Mouse (Mus musculus) liver, embryonic 16.5 days (tissue): ENCODE results near the gene Abcb6. TPM values are rescaled to one million over a fixed set of nuclear protein-coding genes. Genes with fewer than 3 reads are reported as not detected.

ENCODE experiments used
- ATAC-seq: fragments of 200-750 bp; cut with Nextera tagmentation; 2 replicates; pipeline ENCODE4 v1.8.0; 2017; ENCODE audit warnings: low read depth, mild to moderate bottlenecking, moderate number of reproducible peaks, moderate library complexity
- H3K27ac ChIP-seq: fragments of 300-500 bp; sonication (generic); 2 replicates; pipeline ENCODE4 v1.5.1; 2014; ENCODE audit warnings: mild to moderate bottlenecking, low read length
- H3K27me3 ChIP-seq: fragments of 300-500 bp; sonication (generic); 2 replicates; pipeline ENCODE4 v1.6.1; 2014; ENCODE audit warnings: low read depth, low read length, mixed read lengths; ENCODE audit not compliant: control insufficient read depth, insufficient read depth
- H3K36me3 ChIP-seq: fragments of 300-500 bp; sonication (generic); 2 replicates; pipeline ENCODE4 v1.6.1; 2014; ENCODE audit warnings: mild to moderate bottlenecking; ENCODE audit not compliant: control insufficient read depth, insufficient read depth
- H3K4me1 ChIP-seq: fragments of 300-500 bp; sonication (generic); 2 replicates; pipeline ENCODE4 v1.6.1; 2014; ENCODE audit warnings: low read depth, low read length, mixed read lengths; ENCODE audit not compliant: control insufficient read depth
- H3K4me2 ChIP-seq: fragments of 300-500 bp; sonication (generic); 2 replicates; pipeline ENCODE4 v1.6.1; 2014; ENCODE audit warnings: low read depth, low read length, mixed read lengths
- H3K4me3 ChIP-seq: fragments of 300-500 bp; sonication (generic); 2 replicates; pipeline ENCODE4 v1.5.1; 2014; ENCODE audit warnings: low read depth, mild to moderate bottlenecking, low read length
- H3K9ac ChIP-seq: fragments of 300-500 bp; sonication (generic); 2 replicates; pipeline ENCODE4 v1.6.1; 2014; ENCODE audit warnings: low read depth, low read length
- H3K9me3 ChIP-seq: fragments of 300-500 bp; sonication (generic); replicated peaks from 2 replicates; pipeline ENCODE4 v1.6.1; 2016; ENCODE audit warnings: low read length; ENCODE audit not compliant: control insufficient read depth
- WGBS: fragments of 180-500 bp; shearing (Covaris S2); extraction: QIAGEN DNeasy Blood & Tissue Kit; methylation state at CpG from one replicate; pipeline ENCODE4 v1.1.7; 2014; ENCODE audit not compliant: insufficient replicate concordance; 5-methylcytosine and 5-hydroxymethylcytosine counted together
- polyA plus RNA-seq: library from polyadenylated mRNA; unstranded; fragments of >200 nt; fragmentation: Nextera tagmentation; extraction: Ambion mirVana; gene quantifications from 2 replicates; pipeline ENCODE4 v1.2.1, GENCODE M21; 2015

Abcb6 gene
- polyA plus RNA-seq, 1 experiment from 2014 or later: 56.5 TPM

DNA sequence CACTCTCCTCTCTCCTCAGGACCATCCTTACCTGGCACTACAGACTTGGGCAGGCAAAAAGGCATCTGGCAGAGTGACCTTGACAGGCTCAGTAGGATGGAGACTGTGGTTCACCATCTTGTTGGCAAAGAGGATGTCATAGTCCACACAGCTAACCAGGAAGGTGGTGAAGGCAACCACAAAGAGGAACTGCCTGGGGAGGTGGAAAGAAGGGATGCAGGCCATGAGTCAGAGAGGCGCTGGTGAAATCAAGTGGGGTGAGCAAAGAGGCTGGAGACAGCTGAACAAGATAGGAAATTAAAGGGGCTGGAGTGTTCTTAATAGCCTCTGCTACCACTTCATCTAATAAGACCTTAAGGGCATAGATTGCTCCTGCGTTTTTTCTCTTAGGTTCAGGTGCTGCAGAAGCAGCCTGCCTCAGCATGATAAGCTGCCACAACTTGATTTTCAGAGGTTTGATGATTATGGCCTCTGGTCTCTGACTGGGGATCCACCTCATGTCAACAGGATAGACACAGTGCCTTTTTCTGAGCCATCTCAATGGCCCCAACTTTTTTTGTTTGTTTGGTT, 7.8 kb upstream of the Abcb6 start:
- WGBS: 24% methylated on average over 2 of the region's 2 CpGs
- H3K9me3 ChIP-seq: no peaks in the 10 kb centered on the region
- no peak for ATAC-seq
- peaks cover 29% of the 10 kb centered on the region for H3K4me1 ChIP-seq
- peaks cover 48% of the 10 kb centered on the region for H3K36me3 ChIP-seq
- no peak overlapping the region for H3K4me2 ChIP-seq
- peak overlapping the region; percentile 37; the same call in 1 of the 2 replicates for H3K27ac ChIP-seq
- H3K4me3 ChIP-seq: no peak overlapping the region
- no peak overlapping the region for H3K9ac ChIP-seq
- no peaks in the 10 kb centered on the region for H3K27me3 ChIP-seq

DNA sequence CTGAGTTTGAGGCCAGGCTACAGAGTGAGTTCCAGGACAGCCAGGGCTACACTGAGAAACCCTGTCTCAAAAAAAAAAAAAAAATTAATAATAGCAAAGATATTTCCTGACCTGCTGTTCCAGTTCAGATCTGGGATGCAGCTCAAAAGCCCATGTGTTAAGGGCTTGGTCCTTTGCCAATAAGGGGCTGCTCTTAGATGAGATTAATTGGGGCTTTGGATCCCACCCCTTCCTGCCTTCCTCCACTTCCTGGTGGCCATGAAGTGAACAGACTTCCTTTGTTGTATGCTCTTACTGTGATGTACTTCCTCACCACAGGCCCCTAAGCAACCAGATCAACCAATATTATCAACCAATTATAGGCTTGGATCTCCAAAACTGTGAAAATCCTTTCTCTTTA, 6.9 kb upstream of the Abcb6 start:
- Histone ChIP-seq H3K9ac (no peak overlapping the region), H3K36me3 (peaks cover 57% of the 10 kb centered on the region), H3K9me3 (no peaks in the 10 kb centered on the region), H3K4me2 (no peak overlapping the region), H3K4me3 (no peak overlapping the region), H3K27me3 (no peaks in the 10 kb centered on the region), H3K27ac (no peak overlapping the region), H3K4me1 (peaks cover 28% of the 10 kb centered on the region)
- ATAC-seq: no peak

DNA sequence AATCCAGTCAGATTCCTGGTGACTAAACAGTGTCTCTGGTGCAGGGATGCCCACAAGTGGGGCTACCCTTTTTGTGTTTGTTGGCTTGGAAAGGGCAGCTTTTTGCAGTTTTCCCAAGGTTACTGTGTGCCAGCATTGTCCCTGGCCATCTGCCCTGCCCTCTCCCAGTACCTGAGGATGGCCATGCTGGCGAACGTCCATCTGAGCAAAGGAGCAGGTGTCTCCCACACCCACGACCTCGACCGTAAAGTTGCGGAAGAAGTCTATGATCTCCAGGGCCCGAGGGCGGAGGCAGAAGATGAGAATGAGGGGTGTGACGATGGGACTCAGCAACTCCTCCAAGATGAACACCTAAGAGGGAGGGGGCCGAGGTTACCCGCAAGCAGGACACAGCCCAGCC, 5.3 kb upstream of the Abcb6 start:
- Histone ChIP-seq H3K27ac (no peak overlapping the region), H3K9me3 (no peaks in the 10 kb centered on the region), H3K4me3 (no peak overlapping the region), H3K4me2 (no peak overlapping the region), H3K4me1 (peaks cover 28% of the 10 kb centered on the region), H3K27me3 (no peaks in the 10 kb centered on the region), H3K36me3 (peaks cover 68% of the 10 kb centered on the region), H3K9ac (no peak overlapping the region)
- no peak for ATAC-seq
- 88% methylated on average over 11 of the region's 11 CpGs for WGBS

DNA sequence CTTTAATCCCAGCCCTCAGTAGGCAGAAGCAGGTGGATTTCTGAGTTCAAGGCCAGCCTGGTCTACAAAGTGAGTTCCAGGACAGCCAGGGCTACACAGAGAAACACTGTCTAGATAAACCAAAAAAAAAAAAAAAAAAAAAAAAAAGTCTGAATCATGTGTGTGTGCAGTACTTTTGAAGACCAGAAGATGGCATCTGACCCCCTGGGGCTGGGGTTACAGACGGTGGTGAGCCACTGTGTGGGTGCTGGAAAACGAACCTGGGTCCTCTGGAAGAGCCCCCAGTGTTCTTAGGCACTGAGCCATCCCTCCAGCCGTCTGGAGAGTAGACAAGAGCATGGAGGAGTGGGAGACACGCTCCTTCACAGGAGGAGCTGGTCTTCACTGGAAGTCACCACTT, 2.0 kb upstream of the Abcb6 start:
- Histone ChIP-seq H3K4me1 (peaks cover 23% of the 10 kb centered on the region), H3K4me3 (no peak overlapping the region), H3K9me3 (no peaks in the 10 kb centered on the region), H3K4me2 (no peak overlapping the region), H3K9ac (no peak overlapping the region), H3K36me3 (peaks cover 69% of the 10 kb centered on the region), H3K27ac (no peak overlapping the region), H3K27me3 (no peaks in the 10 kb centered on the region)
- ATAC-seq: no peak
- WGBS: 76% methylated on average over 4 of the region's 4 CpGs

- no peaks in the 10 kb centered on the region for H3K9me3 ChIP-seq
- no peak overlapping the region for H3K4me2 ChIP-seq
- H3K4me1 ChIP-seq: peaks cover 23% of the 10 kb centered on the region
- H3K27me3 ChIP-seq: no peaks in the 10 kb centered on the region
- peaks cover 68% of the 10 kb centered on the region for H3K36me3 ChIP-seq
- H3K27ac ChIP-seq: no peak overlapping the region; the same call in 1 of the 2 replicates
- no peak overlapping the region for H3K4me3 ChIP-seq
- H3K9ac ChIP-seq: no peak overlapping the region
- no peak for ATAC-seq
- WGBS: 83% methylated on average over 4 of the region's 4 CpGs
These were observed 1.2 kb upstream of the Abcb6 start for GRCm38 (mm10) chr1:75181377-75181870.

- Histone ChIP-seq H3K9ac (peak overlapping the region; percentile 48), H3K4me3 (peak overlapping the region; percentile 74), H3K9me3 (no peaks in the 10 kb centered on the region), H3K4me2 (peak overlapping the region; percentile 89), H3K27me3 (no peaks in the 10 kb centered on the region), H3K27ac (peak overlapping the region; percentile 98), H3K36me3 (peaks cover 68% of the 10 kb centered on the region), H3K4me1 (peaks cover 23% of the 10 kb centered on the region)
- WGBS: 35% methylated on average over 7 of the region's 7 CpGs
- no peak for ATAC-seq
These were observed 549 bp upstream of the Abcb6 start for GRCm38 (mm10) chr1:75180741-75181140.

- whole genome bisulfite sequencing: 3% methylated on average over 23 of the region's 23 CpGs
- peak; percentile 71 for ATAC-seq
- Histone ChIP-seq H3K9me3 (no peaks in the 10 kb centered on the region), H3K9ac (peak overlapping the region; percentile 85), H3K4me3 (peak overlapping the region; percentile 74), H3K27me3 (no peaks in the 10 kb centered on the region), H3K27ac (peak overlapping the region; percentile 98), H3K36me3 (peaks cover 66% of the 10 kb centered on the region), H3K4me1 (peaks cover 23% of the 10 kb centered on the region), H3K4me2 (peak overlapping the region; percentile 89)
These were observed 673 bp downstream of the Abcb6 start for GRCm38 (mm10) chr1:75179334-75180104.

DNA sequence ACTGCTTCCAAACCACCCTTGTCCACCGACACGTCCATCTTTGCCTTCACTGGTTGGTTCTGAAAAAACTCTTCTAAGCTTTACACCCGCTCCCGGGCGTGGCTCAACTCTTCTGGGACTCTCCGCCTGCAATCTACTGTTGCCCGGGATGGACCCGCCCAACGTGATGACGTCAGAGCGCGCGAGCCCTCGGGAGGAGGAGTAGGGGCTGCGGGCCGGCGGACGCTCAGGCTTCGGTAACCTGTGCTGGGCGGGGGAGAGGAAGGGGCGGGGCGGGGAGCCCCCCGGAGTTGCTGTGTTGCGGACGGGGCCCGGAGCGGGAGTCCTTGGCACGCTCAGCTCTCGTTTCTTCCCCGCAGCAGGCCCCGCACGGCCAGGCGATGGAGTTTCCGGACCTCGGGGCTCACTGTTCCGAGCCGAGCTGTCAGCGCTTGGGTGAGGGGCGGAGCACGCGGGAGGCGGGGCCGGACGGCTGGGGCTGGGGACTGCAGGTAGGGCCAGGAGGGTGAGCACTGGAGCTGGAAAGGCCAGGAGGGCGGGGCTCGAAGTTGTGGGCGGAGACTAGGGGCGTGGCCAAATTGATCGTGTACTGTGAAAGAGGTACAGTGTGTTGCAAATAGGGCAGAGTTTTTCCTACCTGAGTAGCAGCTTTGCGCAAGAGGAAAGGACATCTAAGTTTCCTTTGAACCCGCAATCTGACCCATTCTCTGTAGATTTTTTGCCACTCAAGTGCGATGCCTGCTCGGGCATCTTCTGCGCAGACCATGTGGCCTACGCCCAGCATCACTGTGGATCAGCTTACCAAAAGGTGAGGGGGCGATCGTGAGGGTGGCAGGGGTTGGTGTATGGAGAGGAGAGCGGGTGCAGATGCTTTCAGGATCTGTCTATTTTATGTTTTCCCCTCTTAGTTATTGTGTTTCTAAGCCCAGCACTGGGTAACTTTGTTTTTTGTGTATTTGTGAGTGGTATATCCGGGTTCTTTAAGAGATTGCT, 11.4 kb downstream of the Abcb6 start, which contains the start of gene Zfand2b:
Gene Zfand2b, plus strand, starts transcription at position 175 of the 993 bp plus-strand sequence.
- H3K27ac ChIP-seq: peak within 1 kb of the TSS; percentile 95
- peaks cover 30% of the 10 kb centered on the region for H3K4me1 ChIP-seq
- peak within 1 kb of the TSS; percentile 88 for H3K9ac ChIP-seq
- 2% methylated on average over 59 of the region's 59 CpGs for WGBS
- H3K36me3 ChIP-seq: peaks cover 37% of the 10 kb centered on the region
- H3K4me2 ChIP-seq: peak within 1 kb of the TSS; percentile 75
- no peaks in the 10 kb centered on the region for H3K27me3 ChIP-seq
- H3K4me3 ChIP-seq: peak within 1 kb of the TSS; percentile 76
- peak; percentile 97 for ATAC-seq
- no peaks in the 10 kb centered on the region for H3K9me3 ChIP-seq
